Mouse (Mus musculus): ENCODE measurements around the gene Lrrc8d. TPM values are rescaled to one million over a fixed set of nuclear protein-coding genes. Genes with fewer than 3 reads are reported as not detected.

The Lrrc8d gene
- total and polyA plus RNA-seq, 3 experiments = 7.0 to 26.1 (median 16.6) TPM

- no peak overlapping the region for H3K27ac ChIP-seq (ENCODE audit: insufficient read depth, low read depth)
- H3K36me3 ChIP-seq (replicated peaks in 1 of 2; ENCODE audit: control insufficient read depth in 1 of 2, insufficient read depth in 1 of 2, low read length in 1 of 2) = no peaks in the 10 kb centered on the region
- no peak overlapping the region for H3K9ac ChIP-seq (ENCODE audit: insufficient read depth, low read depth)
- no peaks in the 10 kb centered on the region for H3K9me3 ChIP-seq (replicated peaks; ENCODE audit: low read length)
- TF ChIP-seq CHD1 (IDR thresholded peaks at IDR 0.05; ENCODE audit: low read depth, low read length) (no peak), ZNF384 (IDR thresholded peaks at IDR 0.05; ENCODE audit: low read depth, low read length) (no peak), POLR2A (IDR thresholded peaks at IDR 0.05; ENCODE audit: low read depth, low read length) (no peak), USF2 (conservative IDR thresholded peaks at IDR 0.05; ENCODE audit: low read depth, low read length) (no peak), RCOR1 (conservative IDR thresholded peaks at IDR 0.05; ENCODE audit: low read depth, low read length) (no peak), IRF4 (IDR thresholded peaks at IDR 0.05; ENCODE audit: low read depth, low read length) (no peak), MXI1 (IDR thresholded peaks at IDR 0.05; ENCODE audit: low read depth, low read length) (no peak), JUND (conservative IDR thresholded peaks at IDR 0.05; ENCODE audit: low read depth, low read length) (no peak), MEF2A (IDR thresholded peaks at IDR 0.05; ENCODE audit: borderline replicate concordance, low read depth, low read length) (no peak), POLR2AphosphoS2 (IDR thresholded peaks at IDR 0.05; ENCODE audit: low read depth, low read length) (no peak), TBP (conservative IDR thresholded peaks at IDR 0.05; ENCODE audit: low read depth, low read length) (no peak), HCFC1 (IDR thresholded peaks at IDR 0.05; ENCODE audit: low read depth, low read length) (no peak), RAD21 (IDR thresholded peaks at IDR 0.05; ENCODE audit: low read depth, low read length) (no peak), TCF12 (IDR thresholded peaks at IDR 0.05; ENCODE audit: low read depth, low read length) (no peak)
- no peaks in the 10 kb centered on the region for H3K79me2 ChIP-seq (replicated peaks; ENCODE audit: control insufficient read depth, extremely low read depth, insufficient read depth, poor library complexity, severe bottlenecking)
- no peak overlapping the region for H3K4me3 ChIP-seq (replicated peaks in 1 of 3; ENCODE audit: low read depth in 2 of 3, low read length in 2 of 3, poor library complexity in 1 of 3)
- DNase-seq (ENCODE audit: extremely low read depth) = no peak
- H3K27me3 ChIP-seq (replicated peaks) = no peaks in the 10 kb centered on the region
- dilution Hi-C loops (cut with MboI; ENCODE audit: extremely low pct_ligation_motif_present, extremely low pct_unique_long_range_greater_than_20kb, low sequenced_read_pairs) = no loop called here
- no peak overlapping the region for H3K4me2 ChIP-seq (ENCODE audit: insufficient read depth, low read depth, poor library complexity, severe bottlenecking)
- in situ Hi-C loops (cut with MboI; ENCODE audit: low pct_ligation_motif_present, low pct_unique_long_range_greater_than_20kb, low sequenced_read_pairs) = no loop called here
- peaks cover 15 to 23% of the 10 kb centered on the region in 2 experiments for H3K4me1 ChIP-seq (ENCODE audit: control insufficient read depth in 1 of 2, insufficient read depth in 2 of 2)
Measured at GRCm38 (mm10) chr5:105672332-105672731, 27.4 kb upstream of the Lrrc8d start.

DNA sequence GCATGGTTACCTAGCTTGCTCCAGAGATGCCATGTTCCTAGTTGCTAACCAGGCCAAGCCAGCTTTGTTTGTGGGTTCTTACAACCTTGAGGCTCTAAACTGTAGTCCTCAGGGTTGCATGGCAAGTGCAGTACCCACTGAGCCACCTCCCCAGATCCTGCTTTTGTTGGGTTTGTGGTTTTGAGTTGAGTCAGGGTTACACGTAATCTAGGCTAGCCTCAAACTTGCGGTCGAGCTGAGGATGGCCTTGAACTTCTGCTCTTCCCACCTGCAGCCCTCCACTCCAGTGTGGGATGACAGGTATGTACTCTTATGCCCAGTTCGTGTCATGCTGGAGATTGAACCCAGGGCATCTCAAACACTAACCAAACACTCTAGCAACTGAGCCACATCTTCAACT is 24.3 kb upstream of the Lrrc8d start:
- Histone ChIP-seq H3K9me3 (replicated peaks; ENCODE audit: low read length) (no peaks in the 10 kb centered on the region), H3K27ac (ENCODE audit: insufficient read depth, low read depth) (no peak overlapping the region), H3K4me1 (ENCODE audit: control insufficient read depth in 1 of 2, insufficient read depth in 2 of 2) (peaks cover 22 to 43% of the 10 kb centered on the region in 2 experiments), H3K36me3 (replicated peaks in 1 of 2; ENCODE audit: control insufficient read depth in 1 of 2, insufficient read depth in 1 of 2, low read length in 1 of 2) (no peaks in the 10 kb centered on the region), H3K9ac (ENCODE audit: insufficient read depth, low read depth) (no peak overlapping the region), H3K27me3 (replicated peaks) (no peaks in the 10 kb centered on the region), H3K79me2 (replicated peaks; ENCODE audit: control insufficient read depth, extremely low read depth, insufficient read depth, poor library complexity, severe bottlenecking) (no peaks in the 10 kb centered on the region), H3K4me3 (replicated peaks in 1 of 3; ENCODE audit: low read depth in 2 of 3, low read length in 2 of 3, poor library complexity in 1 of 3) (no peak overlapping the region), H3K4me2 (ENCODE audit: insufficient read depth, low read depth, poor library complexity, severe bottlenecking) (no peak overlapping the region)
- in situ Hi-C loops (cut with MboI; ENCODE audit: low pct_ligation_motif_present, low pct_unique_long_range_greater_than_20kb, low sequenced_read_pairs) = no loop called here
- TF ChIP-seq HCFC1 (IDR thresholded peaks at IDR 0.05; ENCODE audit: low read depth, low read length) = no peak
- TF ChIP-seq TCF12 (IDR thresholded peaks at IDR 0.05; ENCODE audit: low read depth, low read length) = peak; percentile 49
- TF ChIP-seq JUND (conservative IDR thresholded peaks at IDR 0.05; ENCODE audit: low read depth, low read length) = peak; percentile 34; the same call in 1 of the 2 replicates
- peak; percentile 79 for TF ChIP-seq IRF4 (IDR thresholded peaks at IDR 0.05; ENCODE audit: low read depth, low read length)
- no peak for TF ChIP-seq NRF1 (IDR thresholded peaks at IDR 0.05; ENCODE audit: low read depth, low read length)
- peak; percentile 68 for TF ChIP-seq EP300 (IDR thresholded peaks at IDR 0.05; ENCODE audit: low read length)
- peak; percentile 38; the same call in 1 of the 2 replicates for TF ChIP-seq BHLHE40 (IDR thresholded peaks at IDR 0.05; ENCODE audit: low read depth, low read length)
- peak; percentile 60 for TF ChIP-seq ETS1 (conservative IDR thresholded peaks at IDR 0.05; ENCODE audit: low read depth, low read length)
- peak; percentile 49; the same call in 1 of the 2 replicates for TF ChIP-seq MAFK (IDR thresholded peaks at IDR 0.05; ENCODE audit: insufficient replicate concordance, low read length)
- TF ChIP-seq MYC (IDR thresholded peaks at IDR 0.05; ENCODE audit: low read depth, low read length) = no peak
- no peak for TF ChIP-seq MXI1 (IDR thresholded peaks at IDR 0.05; ENCODE audit: low read depth, low read length)
- TF ChIP-seq JUN (IDR thresholded peaks at IDR 0.05; ENCODE audit: insufficient read depth, low read depth, low read length) = no peak
- TF ChIP-seq RCOR1 (conservative IDR thresholded peaks at IDR 0.05; ENCODE audit: low read depth, low read length) = no peak
- TF ChIP-seq RAD21 (IDR thresholded peaks at IDR 0.05; ENCODE audit: low read depth, low read length) = no peak
- DNase-seq (ENCODE audit: extremely low read depth) = no peak
- dilution Hi-C loops (cut with MboI; ENCODE audit: extremely low pct_ligation_motif_present, extremely low pct_unique_long_range_greater_than_20kb, low sequenced_read_pairs) = no loop called here

All from CH12.LX (cell line).